Mouse (Mus musculus) liver, embryonic 14.5 days (tissue): ENCODE data around the gene Gm45713.

Experiments used
- CTCF ChIP-seq: IDR thresholded peaks from 2 replicates; pipeline ENCODE4 v1.5.1; 2016; ENCODE audit warnings: antibody characterized with exemption, low read depth, control low read depth
- EP300 ChIP-seq: IDR thresholded peaks from 2 replicates; pipeline ENCODE4 v1.6.1; 2016; ENCODE audit warnings: antibody characterized with exemption, low read depth

DNA sequence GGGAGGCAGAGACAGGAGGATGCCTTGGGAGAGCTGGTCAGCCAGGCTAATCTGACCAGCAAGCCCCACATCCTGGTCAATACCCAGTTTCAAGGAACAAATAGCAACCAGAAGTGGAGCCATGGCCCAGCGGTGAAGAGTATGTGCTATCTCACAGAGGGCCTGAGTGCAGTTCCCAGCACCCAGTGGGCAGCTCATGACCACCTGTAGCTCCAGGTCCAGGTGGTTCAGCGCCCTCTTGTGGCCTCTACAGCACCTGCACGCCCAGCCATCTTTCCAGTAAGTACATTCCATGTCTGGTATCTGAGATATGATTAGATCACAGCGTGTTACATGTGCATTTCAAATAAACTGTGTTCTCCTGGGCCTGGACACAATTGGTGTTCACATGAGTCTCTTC is 49.9 kb downstream of the Gm45713 start:
- TF ChIP-seq EP300, result no peak
- peak; percentile 74 for TF ChIP-seq CTCF
